Mouse (Mus musculus) monocyte, adult 2 months (primary cell): ENCODE measurements around the gene 4930407I10Rik.

ENCODE experiments used
- DNase-seq, 2 experiments: peaks; one replicate each; pipeline ENCODE4 v3.0.0; 2022; ENCODE audit warnings: low spot score in 2 of 2, low read depth in 1 of 2

Gene 4930407I10Rik

GRCm38 (mm10) chr15:82052544-82052943 lies 6.4 kb upstream of the 4930407I10Rik start:
- no peak for DNase-seq

GRCm38 (mm10) chr15:82063909-82064308 lies 5.0 kb downstream of the 4930407I10Rik start:
- no peak for DNase-seq

GRCm38 (mm10) chr15:82065511-82065910 lies 6.6 kb downstream of the 4930407I10Rik start:
- peak in 1 of 2 experiments; percentile 21 for DNase-seq

- no peak for DNase-seq
These were observed 10.9 kb downstream of the 4930407I10Rik start, which contains the start of gene Mei1 for GRCm38 (mm10) chr15:82069898-82070297. Gene Mei1 (plus strand): TSS chr15:82069996.

- DNase-seq = no peak
These were observed 13.0 kb downstream of the 4930407I10Rik start for GRCm38 (mm10) chr15:82071816-82072469.

GRCm38 (mm10) chr15:82073490-82073889 lies 14.5 kb downstream of the 4930407I10Rik start:
- DNase-seq = no peak

- DNase-seq = no peak
These were observed 20.9 kb downstream of the 4930407I10Rik start for GRCm38 (mm10) chr15:82079883-82080282.

- DNase-seq = no peak
These were observed 22.2 kb downstream of the 4930407I10Rik start for GRCm38 (mm10) chr15:82081161-82081560.

GRCm38 (mm10) chr15:82085606-82086005 lies 26.7 kb downstream of the 4930407I10Rik start:
- DNase-seq = no peak

GRCm38 (mm10) chr15:82086131-82086530 lies 27.2 kb downstream of the 4930407I10Rik start:
- DNase-seq = no peak

- DNase-seq = no peak
These were observed 28.3 kb downstream of the 4930407I10Rik start for GRCm38 (mm10) chr15:82087266-82087665.

- no peak for DNase-seq
These were observed 32.1 kb downstream of the 4930407I10Rik start for GRCm38 (mm10) chr15:82091061-82091460.

GRCm38 (mm10) chr15:82106953-82107555 lies 48.1 kb downstream of the 4930407I10Rik start:
- no peak for DNase-seq
